Mouse (Mus musculus) kidney, adult 8-10 months (tissue): ENCODE results near the gene Zfp292.

Source experiments
- DNase-seq, 2 experiments: peaks; one replicate each; pipeline ENCODE4 v3.0.0; 2022

Zfp292 gene

GRCm38 (mm10) chr4:34786476-34786875 is 96.3 kb downstream of the Zfp292 start:
- peak; percentile 19 to 27 for DNase-seq

GRCm38 (mm10) chr4:34785646-34786045 is 97.1 kb downstream of the Zfp292 start:
- no peak for DNase-seq

DNA sequence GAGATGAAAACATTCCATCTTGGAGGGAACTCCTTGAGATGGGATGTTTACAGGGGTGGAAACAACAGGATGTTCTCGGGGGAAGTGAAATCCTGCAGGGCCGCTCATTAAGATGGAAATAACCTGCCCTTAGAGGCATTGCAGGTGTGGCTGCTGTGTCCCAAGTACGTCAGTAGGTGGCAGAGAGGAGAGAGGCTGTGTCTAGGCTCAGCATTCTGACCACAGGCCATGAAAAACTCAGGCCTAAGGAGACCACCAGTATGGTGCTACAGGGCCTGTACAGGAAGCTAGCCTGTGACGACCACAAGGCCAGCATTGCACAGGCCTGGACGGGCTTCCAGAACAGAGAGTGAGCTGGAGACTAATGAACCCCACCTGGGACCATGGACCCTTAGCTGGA is 97.9 kb downstream of the Zfp292 start:
- DNase-seq, result no peak

- DNase-seq, result no peak
Observed at GRCm38 (mm10) chr4:34782730-34783129, 100.0 kb downstream of the Zfp292 start.

- DNase-seq, result peak; percentile 87 to 92
Observed at GRCm38 (mm10) chr4:34777677-34778527, 104.9 kb downstream of the Zfp292 start, which contains the start of gene Smim8. TSS of gene Smim8 (minus strand) at chr4:34778423.

DNA sequence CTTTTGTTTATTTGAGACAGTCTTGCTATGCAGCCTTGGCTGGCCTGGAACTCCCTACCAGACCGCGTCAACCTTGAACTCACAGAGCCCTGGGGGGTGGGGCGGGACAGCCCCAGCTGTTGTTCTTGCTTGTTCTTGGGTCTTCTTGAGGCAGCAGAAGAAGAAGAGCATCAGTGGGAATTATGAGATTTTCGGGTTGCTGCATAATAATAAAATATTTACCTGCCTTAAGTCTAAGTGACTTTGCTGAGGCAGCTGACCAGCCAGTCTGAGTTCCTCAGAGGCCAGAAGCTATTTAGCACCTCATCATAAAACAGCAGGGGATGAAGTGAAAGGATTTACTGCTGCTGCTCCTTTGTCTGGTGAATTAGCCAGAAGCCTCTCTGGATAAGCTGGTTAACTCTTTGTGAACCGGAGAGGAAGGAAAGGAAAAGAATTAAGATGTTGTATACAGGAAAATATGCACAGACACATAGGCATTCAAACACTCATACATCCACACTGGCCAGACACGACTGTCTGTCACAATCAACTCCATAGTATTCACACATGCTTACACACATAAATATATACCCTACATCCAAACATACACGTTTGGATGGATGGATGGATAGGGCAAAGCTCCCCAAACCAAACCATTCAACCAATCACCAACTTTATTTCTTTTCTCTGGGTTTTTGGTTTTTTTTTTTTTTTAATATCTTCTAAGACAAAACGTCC is 110.9 kb downstream of the Zfp292 start:
- no peak for DNase-seq

DNA sequence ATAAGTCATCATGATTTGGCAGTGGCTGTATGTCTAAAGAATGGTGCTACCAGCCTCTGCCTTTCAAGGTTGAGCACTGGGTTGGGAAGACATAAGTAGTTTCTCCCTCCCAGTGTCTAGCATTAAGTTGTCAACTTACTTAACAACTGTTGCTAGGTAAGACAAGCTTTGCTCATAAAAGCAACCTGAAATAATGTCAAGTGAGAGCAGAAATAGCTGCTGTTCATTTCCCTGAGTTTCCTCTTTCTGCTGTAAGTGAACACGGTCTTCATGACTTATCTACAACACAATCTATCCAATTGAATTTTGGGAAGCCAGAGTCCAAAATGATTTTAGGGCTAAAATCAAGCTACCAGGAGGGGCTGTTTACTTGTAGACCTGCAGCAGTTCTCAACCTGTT is 126.6 kb downstream of the Zfp292 start, which contains the start of gene Gm136:
Gene Gm136, minus strand, starts transcription at position 101 of the 400 bp plus-strand sequence.
- no peak for DNase-seq
